Mouse (Mus musculus) olfactory bulb, adult 2 months (tissue): ENCODE data around the gene 9830107B12Rik.

Experiments used
- CTCF ChIP-seq: fragments of 200-500 bp; IDR thresholded peaks from 2 replicates; pipeline ENCODE4 v1.5.1; 2012; ENCODE audit warnings: low read depth, mild to moderate bottlenecking, low read length, moderate library complexity; ENCODE audit not compliant: insufficient read depth
- POLR2A ChIP-seq: fragments of 200-500 bp; IDR thresholded peaks from 2 replicates; pipeline ENCODE4 v1.6.1; 2012; ENCODE audit warnings: mild to moderate bottlenecking, low read depth, low read length, moderate library complexity; ENCODE audit not compliant: insufficient read depth

GRCm38 (mm10) chr17:48089019-48089418 is 57.0 kb downstream of the 9830107B12Rik start, which contains the start of gene 1700067P10Rik:
- TF ChIP-seq POLR2A (no peak), CTCF (no peak)
